Mouse (Mus musculus): ENCODE data around the gene Bphl. TPM values are rescaled to one million over a fixed set of nuclear protein-coding genes. Genes with fewer than 3 reads are reported as not detected.

Gene Bphl
- polyA plus RNA-seq, 1 experiment from 2014 or later, result 168 TPM

DNA sequence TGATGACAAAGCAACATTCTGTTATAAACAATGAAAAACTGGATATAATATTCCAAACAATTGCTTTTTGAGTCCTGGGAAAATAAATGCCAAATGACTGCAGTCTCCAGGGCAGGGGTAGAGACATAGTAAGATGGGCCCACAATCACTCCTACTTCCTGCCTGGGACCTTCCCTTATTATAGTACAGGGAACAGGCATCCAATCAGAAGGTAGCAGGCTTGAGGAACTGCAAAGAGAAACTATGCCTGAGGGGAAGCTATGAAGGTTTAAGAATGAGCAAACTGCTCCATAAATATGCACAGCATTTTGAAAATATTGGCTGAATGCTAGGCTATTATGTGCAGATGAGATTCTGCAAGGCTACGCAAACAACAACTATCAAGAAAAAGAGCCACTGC is 69.6 kb downstream of the Bphl start:
- DNase-seq (ENCODE audit: low spot score) (no peak), ATAC-seq (replicated peaks; ENCODE audit: low FRiP score, low read depth) (no peak)
- no peak overlapping the region for H3K9ac ChIP-seq (ENCODE audit: low read depth, low read length)
- no peak overlapping the region for H3K4me3 ChIP-seq (replicated peaks; ENCODE audit: low read depth, low read length)
- no peaks in the 10 kb centered on the region for H3K9me3 ChIP-seq (replicated peaks; ENCODE audit: low read length)
- H3K36me3 ChIP-seq (ENCODE audit: insufficient read depth, low read length), result no peaks in the 10 kb centered on the region
- H3K27me3 ChIP-seq (ENCODE audit: insufficient read depth, low read length), result no peaks in the 10 kb centered on the region
- TF ChIP-seq CTCF (IDR thresholded peaks at IDR 0.05; ENCODE audit: low read depth), result no peak
- no peaks in the 10 kb centered on the region for H3K4me1 ChIP-seq (replicated peaks; ENCODE audit: insufficient read depth, low read length)
- no peak overlapping the region for H3K4me2 ChIP-seq (ENCODE audit: low read length)
- 97% methylated on average over 1 of the region's 1 CpGs for WGBS
- H3K27ac ChIP-seq, result no peak overlapping the region

DNA sequence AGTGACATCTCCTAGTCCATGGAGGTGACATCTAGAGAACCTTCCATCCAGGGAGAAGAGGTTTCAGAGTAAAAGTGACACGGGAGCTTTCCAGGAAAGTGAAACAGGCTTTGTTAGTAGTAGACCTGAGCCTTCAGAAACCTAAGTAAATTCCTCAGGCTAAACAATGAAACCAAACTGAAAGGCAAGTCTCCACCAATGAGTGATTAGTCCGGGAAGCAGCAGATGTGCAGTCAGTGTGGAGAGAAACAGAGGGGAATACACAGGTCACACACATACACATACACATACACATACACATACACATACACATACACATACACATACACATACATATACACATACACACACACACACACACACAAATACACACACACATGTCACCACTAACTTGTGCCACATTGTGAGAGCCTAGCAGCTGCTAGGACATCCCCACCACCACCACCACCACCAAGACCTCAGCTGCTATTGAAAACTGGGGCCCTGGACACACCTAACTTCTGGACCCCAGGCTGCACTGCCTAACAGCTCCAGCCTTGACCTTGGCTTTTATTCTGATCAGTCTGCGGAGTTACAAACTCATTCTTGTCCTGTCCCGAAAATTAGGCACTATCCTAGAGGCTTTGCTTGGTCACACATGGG is 71.8 kb downstream of the Bphl start:
- whole genome bisulfite sequencing, result 75% methylated on average over 4 of the region's 4 CpGs
- H3K27ac ChIP-seq, result peak overlapping the region; percentile 72; the same call in 1 of the 2 replicates
- H3K4me3 ChIP-seq (replicated peaks; ENCODE audit: low read depth, low read length), result no peak overlapping the region
- H3K4me1 ChIP-seq (replicated peaks; ENCODE audit: insufficient read depth, low read length), result no peaks in the 10 kb centered on the region
- no peaks in the 10 kb centered on the region for H3K27me3 ChIP-seq (ENCODE audit: insufficient read depth, low read length)
- ATAC-seq (replicated peaks; ENCODE audit: low FRiP score, low read depth) (no peak), DNase-seq (ENCODE audit: low spot score) (no peak)
- H3K9me3 ChIP-seq (replicated peaks; ENCODE audit: low read length), result no peaks in the 10 kb centered on the region
- H3K36me3 ChIP-seq (ENCODE audit: insufficient read depth, low read length), result no peaks in the 10 kb centered on the region
- H3K9ac ChIP-seq (ENCODE audit: low read depth, low read length), result no peak overlapping the region
- no peak for TF ChIP-seq CTCF (IDR thresholded peaks at IDR 0.05; ENCODE audit: low read depth)
- no peak overlapping the region for H3K4me2 ChIP-seq (ENCODE audit: low read length)

DNA sequence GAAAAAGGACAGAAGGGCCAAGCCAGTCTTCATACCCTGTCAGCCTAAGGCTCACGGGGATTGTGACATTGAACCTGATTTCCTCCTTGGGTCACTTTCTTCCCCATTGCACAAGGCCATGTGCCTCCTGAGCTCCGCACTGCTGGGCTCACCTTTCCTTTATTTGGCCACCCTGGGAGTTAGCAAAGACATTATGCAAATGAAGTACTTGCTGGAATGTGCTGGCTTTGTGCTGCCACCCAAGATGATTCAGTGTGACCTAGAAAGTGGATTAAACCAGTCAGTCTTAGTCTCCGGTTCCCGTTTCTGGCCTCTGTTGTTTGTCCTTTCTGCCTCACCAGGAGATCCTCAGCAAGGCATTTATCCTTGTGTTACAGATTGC is 72.3 kb downstream of the Bphl start:
- no peak for TF ChIP-seq CTCF (IDR thresholded peaks at IDR 0.05; ENCODE audit: low read depth)
- Histone ChIP-seq H3K27me3 (ENCODE audit: insufficient read depth, low read length) (no peaks in the 10 kb centered on the region), H3K27ac (peak overlapping the region; percentile 72), H3K9me3 (replicated peaks; ENCODE audit: low read length) (no peaks in the 10 kb centered on the region), H3K36me3 (ENCODE audit: insufficient read depth, low read length) (no peaks in the 10 kb centered on the region), H3K4me3 (replicated peaks; ENCODE audit: low read depth, low read length) (no peak overlapping the region), H3K4me1 (replicated peaks; ENCODE audit: insufficient read depth, low read length) (no peaks in the 10 kb centered on the region), H3K4me2 (ENCODE audit: low read length) (no peak overlapping the region), H3K9ac (ENCODE audit: low read depth, low read length) (no peak overlapping the region)
- peak; percentile 55 for DNase-seq (ENCODE audit: low spot score)
- peak; percentile 91 for ATAC-seq (replicated peaks; ENCODE audit: low FRiP score, low read depth)
- WGBS, result 49% methylated on average over 4 of the region's 4 CpGs

GRCm38 (mm10) chr13:34111019-34111418 is 73.6 kb downstream of the Bphl start:
- DNase-seq (ENCODE audit: low spot score) (no peak), ATAC-seq (replicated peaks; ENCODE audit: low FRiP score, low read depth) (no peak)
- peak overlapping the region; percentile 70 for H3K27ac ChIP-seq
- H3K4me2 ChIP-seq (ENCODE audit: low read length), result no peak overlapping the region
- H3K4me3 ChIP-seq (replicated peaks; ENCODE audit: low read depth, low read length), result no peak overlapping the region
- no peak overlapping the region for H3K9ac ChIP-seq (ENCODE audit: low read depth, low read length)
- no peaks in the 10 kb centered on the region for H3K9me3 ChIP-seq (replicated peaks; ENCODE audit: low read length)
- H3K36me3 ChIP-seq (ENCODE audit: insufficient read depth, low read length), result no peaks in the 10 kb centered on the region
- no peak for TF ChIP-seq CTCF (IDR thresholded peaks at IDR 0.05; ENCODE audit: low read depth)
- no peaks in the 10 kb centered on the region for H3K27me3 ChIP-seq (ENCODE audit: insufficient read depth, low read length)
- WGBS, result 24% methylated on average over 5 of the region's 5 CpGs
- H3K4me1 ChIP-seq (replicated peaks; ENCODE audit: insufficient read depth, low read length), result no peaks in the 10 kb centered on the region

GRCm38 (mm10) chr13:34111878-34112277 is 74.5 kb downstream of the Bphl start:
- DNase-seq (ENCODE audit: low spot score), result no peak
- H3K9me3 ChIP-seq (replicated peaks; ENCODE audit: low read length), result no peaks in the 10 kb centered on the region
- no peaks in the 10 kb centered on the region for H3K4me1 ChIP-seq (replicated peaks; ENCODE audit: insufficient read depth, low read length)
- H3K9ac ChIP-seq (ENCODE audit: low read depth, low read length), result no peak overlapping the region
- H3K4me2 ChIP-seq (ENCODE audit: low read length), result no peak overlapping the region
- no peak for ATAC-seq (replicated peaks; ENCODE audit: low FRiP score, low read depth)
- H3K4me3 ChIP-seq (replicated peaks; ENCODE audit: low read depth, low read length), result no peak overlapping the region
- H3K27ac ChIP-seq, result no peak overlapping the region
- no peaks in the 10 kb centered on the region for H3K27me3 ChIP-seq (ENCODE audit: insufficient read depth, low read length)
- 85% methylated on average over 3 of the region's 3 CpGs for WGBS
- TF ChIP-seq CTCF (IDR thresholded peaks at IDR 0.05; ENCODE audit: low read depth), result no peak
- no peaks in the 10 kb centered on the region for H3K36me3 ChIP-seq (ENCODE audit: insufficient read depth, low read length)

DNA sequence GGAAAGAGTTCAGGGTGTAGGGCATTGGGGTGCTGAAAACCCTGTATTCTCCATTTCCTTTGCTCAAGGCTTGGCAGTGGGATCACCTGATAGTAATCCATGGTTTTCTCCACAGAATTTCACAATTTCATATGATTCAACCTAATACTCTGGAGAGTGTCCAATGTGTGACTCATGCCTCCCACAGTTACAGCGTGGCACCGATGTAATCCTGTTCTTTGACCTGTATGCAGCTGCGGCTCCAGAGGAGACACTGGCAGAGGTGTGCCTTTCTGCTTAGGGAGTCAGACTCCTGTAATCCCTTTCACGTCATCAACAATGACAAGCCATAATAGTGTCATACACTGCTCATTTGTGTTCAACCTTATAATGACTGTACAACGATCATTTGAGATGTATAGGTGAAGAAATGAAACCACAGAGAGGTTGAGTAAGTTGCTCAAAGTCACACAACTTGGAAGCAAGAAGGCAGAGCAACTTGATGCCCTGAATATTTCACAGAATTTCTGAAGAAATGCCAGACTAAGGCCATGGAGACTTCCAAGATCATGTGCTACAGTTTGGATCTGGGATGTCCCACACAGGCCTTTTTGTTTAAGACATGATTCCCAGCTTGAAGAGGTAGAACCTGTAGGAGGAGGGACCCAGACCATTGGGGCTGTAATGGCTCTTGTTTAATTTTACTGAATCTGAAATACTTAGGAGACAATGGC is 75.1 kb downstream of the Bphl start:
- H3K4me1 ChIP-seq (replicated peaks; ENCODE audit: insufficient read depth, low read length), result no peaks in the 10 kb centered on the region
- no peak for TF ChIP-seq CTCF (IDR thresholded peaks at IDR 0.05; ENCODE audit: low read depth)
- H3K27ac ChIP-seq, result no peak overlapping the region
- DNase-seq (ENCODE audit: low spot score) (no peak), ATAC-seq (replicated peaks; ENCODE audit: low FRiP score, low read depth) (0 out of 2 replicates have a peak, but pooled peaks have one; percentile 44)
- no peak overlapping the region for H3K9ac ChIP-seq (ENCODE audit: low read depth, low read length)
- H3K4me3 ChIP-seq (replicated peaks; ENCODE audit: low read depth, low read length), result no peak overlapping the region
- WGBS, result 71% methylated on average over 5 of the region's 5 CpGs
- no peak overlapping the region for H3K4me2 ChIP-seq (ENCODE audit: low read length)
- H3K9me3 ChIP-seq (replicated peaks; ENCODE audit: low read length), result no peaks in the 10 kb centered on the region
- H3K36me3 ChIP-seq (ENCODE audit: insufficient read depth, low read length), result no peaks in the 10 kb centered on the region
- no peaks in the 10 kb centered on the region for H3K27me3 ChIP-seq (ENCODE audit: insufficient read depth, low read length)

Data from kidney, postnatal 0 days (tissue).